Mouse (Mus musculus): ENCODE results near the gene Olfr906.

GRCm38 (mm10) chr9:38447352-38447751, 39.5 kb upstream of the Olfr906 start, which contains the start of gene Olfr902:
- TF ChIP-seq POLR2A (IDR thresholded peaks at IDR 0.05; ENCODE audit: insufficient read depth, low read length) (no peak), EP300 (IDR thresholded peaks at IDR 0.05; ENCODE audit: insufficient read depth, low read depth, low read length) (no peak), CTCF (IDR thresholded peaks at IDR 0.05; ENCODE audit: low read depth, low read length) (no peak)
